Mouse (Mus musculus) liver, adult 2 months (tissue): Measurements from ENCODE around the gene Nlrx1.

Experiments
- CTCF ChIP-seq: fragments of 200-500 bp; IDR thresholded peaks from 2 replicates; pipeline ENCODE4 v1.5.1; 2011; ENCODE audit warnings: low read depth, low read length, control low read depth
- POLR2A ChIP-seq: fragments of 200-500 bp; IDR thresholded peaks from 2 replicates; pipeline ENCODE4 v1.6.1; 2011; ENCODE audit warnings: low read length, control low read depth; ENCODE audit not compliant: insufficient read depth; ENCODE audit errors: extremely low read depth

GRCm38 (mm10) chr9:44207840-44208239, 60.6 kb downstream of the Nlrx1 start:
- TF ChIP-seq CTCF (no peak), POLR2A (no peak)
